Comparison of ENCODE assay signal across 8 mouse cellular contexts in genomic region chr5:146232056-146232675, GRCm38 (mm10). TPM values are rescaled to one million over a fixed set of nuclear protein-coding genes. Genes with fewer than 3 reads are reported as not detected.
A peak's percentile ranks its signal among the peaks of the same experiment; 100 is the strongest.
DNase-seq lines count a peak whose midpoint lies in the region; ATAC-seq lines count a peak whose summit lies in the region.

No protein-coding gene starts in this region.

- H3K9me3 ChIP-seq in lung, embryonic 16.5 days (ENCODE audit: control insufficient read depth, low read length) = no peaks in the 10 kb centered on the region
- H3K9me3 ChIP-seq in embryonic facial prominence, embryonic 15.5 days (replicated peaks) = no peaks in the 10 kb centered on the region
- H3K9me3 ChIP-seq in limb, embryonic 12.5 days = no peaks in the 10 kb centered on the region
- no peaks in the 10 kb centered on the region for H3K9me3 ChIP-seq in stomach, embryonic 14.5 days (ENCODE audit: control insufficient read depth, low read depth, low read length)

- H3K9ac ChIP-seq in lung, embryonic 16.5 days (ENCODE audit: low read length) = peak overlapping the region; percentile 83
- peak overlapping the region; percentile 73 for H3K9ac ChIP-seq in embryonic facial prominence, embryonic 15.5 days
- H3K9ac ChIP-seq in limb, embryonic 12.5 days (replicated peaks) = peak overlapping the region; percentile 94
- H3K9ac ChIP-seq in stomach, embryonic 14.5 days (replicated peaks; ENCODE audit: low read depth, low read length) = peak overlapping the region; percentile 89

- H3K36me3 ChIP-seq in lung, embryonic 16.5 days (ENCODE audit: control insufficient read depth, insufficient read depth, low read length) = no peaks in the 10 kb centered on the region
- H3K36me3 ChIP-seq in embryonic facial prominence, embryonic 15.5 days = no peaks in the 10 kb centered on the region
- H3K36me3 ChIP-seq in limb, embryonic 12.5 days = peaks cover 5% of the 10 kb centered on the region; the same call in 1 of the 2 replicates
- no peaks in the 10 kb centered on the region for H3K36me3 ChIP-seq in stomach, embryonic 14.5 days (ENCODE audit: control insufficient read depth, insufficient read depth, low read length)

- H3K4me3 ChIP-seq in lung, embryonic 16.5 days (ENCODE audit: low read length) = peak overlapping the region; percentile 79
- peak overlapping the region; percentile 78 for H3K4me3 ChIP-seq in embryonic facial prominence, embryonic 15.5 days (replicated peaks)
- peak overlapping the region; percentile 88 for H3K4me3 ChIP-seq in limb, embryonic 12.5 days (replicated peaks)
- H3K4me3 ChIP-seq in stomach, embryonic 14.5 days (ENCODE audit: low read depth, low read length) = peak overlapping the region; percentile 76

- H3K4me2 ChIP-seq in lung, embryonic 16.5 days (ENCODE audit: low read depth, low read length) = peak overlapping the region; percentile 85
- peak overlapping the region; percentile 77 for H3K4me2 ChIP-seq in embryonic facial prominence, embryonic 15.5 days (replicated peaks)
- H3K4me2 ChIP-seq in limb, embryonic 12.5 days = peak overlapping the region; percentile 78
- peak overlapping the region; percentile 75 for H3K4me2 ChIP-seq in stomach, embryonic 14.5 days (replicated peaks; ENCODE audit: low read depth, low read length)

- no peaks in the 10 kb centered on the region for H3K27me3 ChIP-seq in lung, embryonic 16.5 days (ENCODE audit: control insufficient read depth, insufficient read depth, low read depth, low read length)
- no peaks in the 10 kb centered on the region for H3K27me3 ChIP-seq in embryonic facial prominence, embryonic 15.5 days
- H3K27me3 ChIP-seq in limb, embryonic 12.5 days = no peaks in the 10 kb centered on the region
- H3K27me3 ChIP-seq in stomach, embryonic 14.5 days (ENCODE audit: control insufficient read depth, insufficient read depth, low read length) = no peaks in the 10 kb centered on the region

- 22% methylated on average over 6 of the region's 6 CpGs for WGBS in lung, embryonic 16.5 days
- 32% methylated on average over 6 of the region's 6 CpGs for WGBS in embryonic facial prominence, embryonic 15.5 days
- 44% methylated on average over 6 of the region's 6 CpGs for WGBS in limb, embryonic 12.5 days
- WGBS in stomach, embryonic 14.5 days = 29% methylated on average over 6 of the region's 6 CpGs

- ATAC-seq in lung, embryonic 16.5 days (ENCODE audit: low read depth) = no peak
- ATAC-seq in embryonic facial prominence, embryonic 15.5 days (ENCODE audit: insufficient number of reproducible peaks, low FRiP score, low TSS enrichment, low read depth) = no peak
- no peak for ATAC-seq in limb, embryonic 12.5 days (ENCODE audit: insufficient number of reproducible peaks, insufficient read depth, low FRiP score, low TSS enrichment, low read depth)
- ATAC-seq in stomach, embryonic 14.5 days (ENCODE audit: insufficient number of reproducible peaks, insufficient read depth, low FRiP score, low read depth) = no peak

- no peak overlapping the region for H3K27ac ChIP-seq in lung, embryonic 16.5 days (ENCODE audit: low read length)
- no peak overlapping the region for H3K27ac ChIP-seq in embryonic facial prominence, embryonic 15.5 days (replicated peaks)
- no peak overlapping the region for H3K27ac ChIP-seq in limb, embryonic 12.5 days
- H3K27ac ChIP-seq in stomach, embryonic 14.5 days (ENCODE audit: low read length) = no peak overlapping the region

- DNase-seq in lung, adult 18-20 months = no peak
- no peak for DNase-seq in thymus, postnatal 4 days
- DNase-seq in left cerebral cortex, adult 11 months (ENCODE audit: low spot score) = no peak
- DNase-seq in layer of hippocampus, postnatal 10 days (ENCODE audit: low spot score in 2 of 2) = no peak

- H3K4me1 ChIP-seq in lung, embryonic 16.5 days (replicated peaks; ENCODE audit: control insufficient read depth, insufficient read depth, low read length) = peaks cover 10% of the 10 kb centered on the region
- peaks cover 13% of the 10 kb centered on the region for H3K4me1 ChIP-seq in embryonic facial prominence, embryonic 15.5 days
- H3K4me1 ChIP-seq in limb, embryonic 12.5 days (replicated peaks) = peaks cover 21% of the 10 kb centered on the region
- peaks cover 12% of the 10 kb centered on the region for H3K4me1 ChIP-seq in stomach, embryonic 14.5 days (ENCODE audit: control insufficient read depth, insufficient read depth, low read length)

RNA-seq across cellular contexts. Expression of gene Cdk8, which starts 1.1 kb away (rescaled TPM):
- 8.4 and 8.8 TPM in 2 replicates for polyA plus RNA-seq in lung, embryonic 16.5 days (2015; fragmentation: Nextera tagmentation; extraction: Ambion mirVana)
- polyA plus RNA-seq in embryonic facial prominence, embryonic 15.5 days (2015; fragmentation: Nextera tagmentation; extraction: Ambion mirVana) = 16.2 and 17.7 TPM in 2 replicates
- polyA plus RNA-seq in limb, embryonic 12.5 days (2016; fragmentation: Nextera tagmentation; extraction: Ambion mirVana) = 30.1 and 31.3 TPM in 2 replicates
- 24.6 and 24.7 TPM in 2 replicates for polyA plus RNA-seq in stomach, embryonic 14.5 days (2014; fragmentation: Nextera tagmentation; extraction: Ambion mirVana)
- 10 to 100 TPM; 55.0 to 56.3 TPM for total RNA-seq in layer of hippocampus, postnatal 10 days (2021)

RNA-seq across cellular contexts. Expression of gene Rnf6, which starts 10.8 kb away (rescaled TPM):
- polyA plus RNA-seq in lung, embryonic 16.5 days (2015; fragmentation: Nextera tagmentation; extraction: Ambion mirVana) = 55.9 and 59.5 TPM in 2 replicates
- 49.4 and 51.5 TPM in 2 replicates for polyA plus RNA-seq in embryonic facial prominence, embryonic 15.5 days (2015; fragmentation: Nextera tagmentation; extraction: Ambion mirVana)
- 29.4 and 29.9 TPM in 2 replicates for polyA plus RNA-seq in limb, embryonic 12.5 days (2016; fragmentation: Nextera tagmentation; extraction: Ambion mirVana)
- polyA plus RNA-seq in stomach, embryonic 14.5 days (2014; fragmentation: Nextera tagmentation; extraction: Ambion mirVana) = 40.6 TPM in 2 replicates
- 10 to 100 TPM; 42.1 to 45.4 TPM for total RNA-seq in layer of hippocampus, postnatal 10 days (2021)

RNA-seq across cellular contexts. Expression of gene 1700001J03Rik, which starts 47.1 kb away (rescaled TPM):
- polyA plus RNA-seq in lung, embryonic 16.5 days (2015; fragmentation: Nextera tagmentation; extraction: Ambion mirVana) = 0.34 TPM in 1 of 2 replicates, not detected in the other
- not detected in 2 replicates for polyA plus RNA-seq in embryonic facial prominence, embryonic 15.5 days (2015; fragmentation: Nextera tagmentation; extraction: Ambion mirVana)
- polyA plus RNA-seq in limb, embryonic 12.5 days (2016; fragmentation: Nextera tagmentation; extraction: Ambion mirVana) = not detected in 2 replicates
- not detected in 2 replicates for polyA plus RNA-seq in stomach, embryonic 14.5 days (2014; fragmentation: Nextera tagmentation; extraction: Ambion mirVana)
- 1 to 10 TPM; 1.1 TPM for total RNA-seq in layer of hippocampus, postnatal 10 days (2021)
